Mouse (Mus musculus): Measurements from ENCODE around the gene Dnajc17. TPM values are rescaled to one million over a fixed set of nuclear protein-coding genes. Genes with fewer than 3 reads are reported as not detected.

Dnajc17 gene
- polyA plus RNA-seq, 1 experiment from 2014 or later = 19.4 TPM

DNA sequence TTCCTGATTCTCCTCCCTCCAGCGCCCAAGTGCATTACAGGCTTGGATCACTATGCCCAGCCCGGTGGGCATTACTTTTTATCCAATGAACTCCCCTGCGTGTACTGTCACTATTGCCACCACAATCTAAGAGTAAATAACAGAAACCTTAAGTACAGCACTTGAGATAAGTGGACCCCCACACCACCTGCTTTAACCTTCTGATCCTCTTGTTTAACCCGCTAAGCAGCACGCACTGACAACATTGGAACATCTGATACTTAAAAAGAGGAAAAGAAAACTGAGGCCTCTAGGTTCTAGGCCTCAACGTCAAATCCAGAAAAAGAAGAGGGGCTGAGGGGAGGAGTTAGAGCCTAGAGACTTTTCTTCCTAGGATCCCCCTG is 643 bp downstream of the Dnajc17 start:
- peaks cover 3% of the 10 kb centered on the region; the same call in 1 of the 2 replicates for H3K4me1 ChIP-seq (ENCODE audit: control insufficient read depth, insufficient read depth, low read length)
- no peak for DNase-seq (ENCODE audit: low spot score)
- peak overlapping the region; percentile 66 for H3K4me3 ChIP-seq (ENCODE audit: low read depth, low read length)
- H3K36me3 ChIP-seq (ENCODE audit: control insufficient read depth, insufficient read depth, low read length) = peaks cover 11% of the 10 kb centered on the region
- H3K27ac ChIP-seq (ENCODE audit: low read depth, low read length) = peak overlapping the region; percentile 49; the same call in 1 of the 2 replicates
- H3K9ac ChIP-seq (ENCODE audit: low read length) = peak overlapping the region; percentile 65
- no peak for ATAC-seq (ENCODE audit: insufficient read depth, low FRiP score, low TSS enrichment)
- no peaks in the 10 kb centered on the region for H3K9me3 ChIP-seq (ENCODE audit: control insufficient read depth, low read length)
- H3K27me3 ChIP-seq (ENCODE audit: control insufficient read depth, insufficient read depth, low read length) = no peaks in the 10 kb centered on the region
- peak overlapping the region; percentile 56 for H3K4me2 ChIP-seq (ENCODE audit: low read depth)
- 28% methylated on average over 6 of the region's 6 CpGs for WGBS

DNA sequence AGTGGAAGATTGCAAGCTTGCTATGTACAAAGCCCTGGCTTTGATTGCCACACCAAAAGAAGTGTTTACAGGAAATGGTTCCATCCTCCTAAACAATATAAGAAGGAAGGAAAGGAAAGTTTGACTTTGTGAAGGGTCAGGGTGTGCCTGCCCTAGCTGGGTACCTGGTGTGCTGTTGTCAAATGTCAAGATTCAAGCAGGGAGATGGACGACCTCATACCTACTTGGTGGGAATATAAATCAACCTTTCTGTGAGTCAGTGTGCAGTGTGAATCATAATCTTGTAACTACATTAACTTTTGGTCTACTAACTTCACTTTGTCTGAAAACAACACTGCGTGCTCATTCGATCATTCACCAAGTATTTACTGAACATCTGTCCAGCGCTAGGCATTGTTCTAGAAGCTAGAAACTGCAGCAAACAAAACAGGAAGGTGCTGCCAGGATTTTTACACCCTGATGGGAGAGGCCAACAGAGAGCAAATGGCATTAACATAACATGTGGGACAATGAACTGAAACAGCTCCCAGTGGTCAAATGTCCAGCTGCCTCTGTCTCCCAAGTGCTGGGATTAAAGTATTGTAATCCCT is 4.6 kb downstream of the Dnajc17 start:
- no peak for DNase-seq (ENCODE audit: low spot score)
- H3K36me3 ChIP-seq (ENCODE audit: control insufficient read depth, insufficient read depth, low read length) = no peaks in the 10 kb centered on the region
- H3K27me3 ChIP-seq (ENCODE audit: control insufficient read depth, insufficient read depth, low read length) = no peaks in the 10 kb centered on the region
- ATAC-seq (ENCODE audit: insufficient read depth, low FRiP score, low TSS enrichment) = no peak
- H3K9ac ChIP-seq (ENCODE audit: low read length) = no peak overlapping the region
- no peak overlapping the region for H3K4me3 ChIP-seq (ENCODE audit: low read depth, low read length)
- WGBS = 67% methylated on average over 4 of the region's 4 CpGs
- no peak overlapping the region for H3K4me2 ChIP-seq (ENCODE audit: low read depth)
- peaks cover 3% of the 10 kb centered on the region; the same call in 1 of the 2 replicates for H3K4me1 ChIP-seq (ENCODE audit: control insufficient read depth, insufficient read depth, low read length)
- no peaks in the 10 kb centered on the region for H3K9me3 ChIP-seq (ENCODE audit: control insufficient read depth, low read length)
- H3K27ac ChIP-seq (ENCODE audit: low read depth, low read length) = no peak overlapping the region

DNA sequence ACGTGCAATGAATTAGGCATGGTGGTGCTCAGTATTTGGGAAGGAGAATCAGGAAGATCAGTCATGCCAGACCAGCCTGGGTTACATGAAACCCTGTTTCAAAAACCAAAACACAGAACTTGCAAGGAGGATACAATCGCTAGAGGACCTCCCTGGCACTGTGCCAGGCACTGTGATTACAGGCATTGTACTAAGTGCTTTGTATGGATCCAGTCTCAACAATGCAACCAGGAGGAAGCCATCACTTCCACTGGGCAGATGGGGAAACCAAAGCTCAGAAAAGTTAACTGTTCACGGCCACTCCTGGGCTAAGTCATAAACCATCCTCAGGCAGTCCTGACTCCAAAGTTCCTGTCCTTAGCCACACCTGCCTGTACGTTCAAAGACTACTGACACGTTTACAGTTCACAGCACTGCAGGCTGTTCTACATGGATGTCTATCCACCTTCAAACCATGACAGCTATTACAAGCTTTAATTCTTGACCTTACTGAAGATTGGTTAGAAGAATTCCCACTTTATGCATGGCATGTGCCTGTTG is 5.6 kb downstream of the Dnajc17 start:
- no peak for ATAC-seq (ENCODE audit: insufficient read depth, low FRiP score, low TSS enrichment)
- H3K9me3 ChIP-seq (ENCODE audit: control insufficient read depth, low read length) = no peaks in the 10 kb centered on the region
- no peak overlapping the region for H3K27ac ChIP-seq (ENCODE audit: low read depth, low read length)

DNA sequence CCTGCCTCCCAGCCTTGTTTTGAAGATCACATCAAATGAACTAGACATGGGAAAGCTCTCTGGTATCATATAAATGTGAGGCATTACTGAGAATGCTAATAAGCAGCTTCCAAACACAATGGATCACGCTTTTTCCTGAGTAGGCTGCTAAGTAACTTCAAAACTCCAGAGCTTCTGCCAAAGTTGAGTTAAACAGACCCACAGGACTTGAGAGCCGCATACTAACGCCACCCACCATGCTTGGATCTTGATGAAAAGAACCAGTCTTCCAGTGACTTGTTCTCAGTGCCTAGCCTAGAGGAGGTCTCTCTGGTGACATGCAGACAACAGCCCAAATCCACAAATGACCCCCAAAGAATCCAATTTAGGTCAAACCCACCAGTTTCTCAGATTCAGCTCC is 9.7 kb downstream of the Dnajc17 start:
- Histone ChIP-seq H3K4me2 (ENCODE audit: low read depth) (no peak overlapping the region), H3K4me1 (ENCODE audit: control insufficient read depth, insufficient read depth, low read length) (no peaks in the 10 kb centered on the region), H3K9me3 (ENCODE audit: control insufficient read depth, low read length) (no peaks in the 10 kb centered on the region), H3K36me3 (ENCODE audit: control insufficient read depth, insufficient read depth, low read length) (no peaks in the 10 kb centered on the region), H3K4me3 (ENCODE audit: low read depth, low read length) (no peak overlapping the region), H3K9ac (ENCODE audit: low read length) (no peak overlapping the region), H3K27me3 (ENCODE audit: control insufficient read depth, insufficient read depth, low read length) (no peaks in the 10 kb centered on the region), H3K27ac (ENCODE audit: low read depth, low read length) (no peak overlapping the region)
- ATAC-seq (ENCODE audit: insufficient read depth, low FRiP score, low TSS enrichment) (no peak), DNase-seq (ENCODE audit: low spot score) (no peak)
- 79% methylated on average over 3 of the region's 3 CpGs for WGBS

More for the DNA sequence above, 5.6 kb downstream of the Dnajc17 start:
- Histone ChIP-seq H3K4me1 (ENCODE audit: control insufficient read depth, insufficient read depth, low read length) (peaks cover 3% of the 10 kb centered on the region; the same call in 1 of the 2 replicates), H3K36me3 (ENCODE audit: control insufficient read depth, insufficient read depth, low read length) (no peaks in the 10 kb centered on the region), H3K4me3 (ENCODE audit: low read depth, low read length) (no peak overlapping the region), H3K9ac (ENCODE audit: low read length) (no peak overlapping the region), H3K27me3 (ENCODE audit: control insufficient read depth, insufficient read depth, low read length) (no peaks in the 10 kb centered on the region), H3K4me2 (ENCODE audit: low read depth) (no peak overlapping the region)
- WGBS = 66% methylated on average over 5 of the region's 5 CpGs
- peak; percentile 17 for DNase-seq (ENCODE audit: low spot score)

DNA sequence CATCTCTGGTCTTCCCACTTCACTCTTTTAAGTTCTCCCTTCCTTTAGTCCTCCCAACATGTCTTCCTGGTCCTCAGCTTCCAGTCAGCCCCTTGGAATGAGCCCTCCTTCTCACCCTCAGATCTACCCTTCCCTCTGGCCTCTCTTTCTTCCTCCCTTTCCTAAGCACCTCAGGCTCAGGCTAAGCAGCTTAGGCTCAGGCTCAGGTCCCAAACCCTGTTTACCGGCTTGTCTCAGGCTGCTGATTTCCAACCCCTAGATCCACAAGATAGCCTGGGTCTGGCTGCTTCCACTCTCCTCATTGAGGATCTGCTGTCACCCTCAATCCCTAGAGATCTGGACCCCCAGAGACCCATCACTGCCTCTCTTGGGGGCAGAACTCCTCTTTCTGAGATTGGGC is 10.5 kb downstream of the Dnajc17 start:
- ATAC-seq (ENCODE audit: insufficient read depth, low FRiP score, low TSS enrichment) (no peak), DNase-seq (ENCODE audit: low spot score) (no peak)
- Histone ChIP-seq H3K36me3 (ENCODE audit: control insufficient read depth, insufficient read depth, low read length) (no peaks in the 10 kb centered on the region), H3K4me2 (ENCODE audit: low read depth) (no peak overlapping the region), H3K27me3 (ENCODE audit: control insufficient read depth, insufficient read depth, low read length) (no peaks in the 10 kb centered on the region), H3K9ac (ENCODE audit: low read length) (no peak overlapping the region), H3K9me3 (ENCODE audit: control insufficient read depth, low read length) (no peaks in the 10 kb centered on the region), H3K4me1 (ENCODE audit: control insufficient read depth, insufficient read depth, low read length) (no peaks in the 10 kb centered on the region), H3K27ac (ENCODE audit: low read depth, low read length) (no peak overlapping the region), H3K4me3 (ENCODE audit: low read depth, low read length) (no peak overlapping the region)
- 80% methylated on average over 1 of the region's 1 CpGs for WGBS

DNA sequence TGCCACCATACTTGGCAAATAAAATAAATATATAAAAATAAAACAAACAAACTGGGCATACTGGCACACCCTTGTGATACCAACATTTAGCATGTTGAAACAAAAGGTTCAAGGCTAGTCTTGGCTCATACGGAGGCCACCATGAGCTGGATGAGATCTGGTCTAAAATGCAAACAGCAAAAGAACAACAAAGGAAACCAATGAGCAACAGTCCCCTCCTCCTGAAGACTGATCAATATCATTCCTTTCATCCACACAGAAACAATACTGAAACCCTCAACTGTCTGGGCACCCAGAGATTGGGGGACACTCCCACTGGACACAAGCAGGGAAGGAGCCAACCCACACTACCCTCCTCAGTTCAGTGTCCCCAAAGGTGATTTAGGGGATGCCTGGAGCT is 11.1 kb downstream of the Dnajc17 start:
- DNase-seq (ENCODE audit: low spot score) (no peak), ATAC-seq (ENCODE audit: insufficient read depth, low FRiP score, low TSS enrichment) (no peak)
- Histone ChIP-seq H3K9ac (ENCODE audit: low read length) (no peak overlapping the region), H3K4me2 (ENCODE audit: low read depth) (no peak overlapping the region), H3K27me3 (ENCODE audit: control insufficient read depth, insufficient read depth, low read length) (no peaks in the 10 kb centered on the region), H3K9me3 (ENCODE audit: control insufficient read depth, low read length) (no peaks in the 10 kb centered on the region), H3K4me3 (ENCODE audit: low read depth, low read length) (no peak overlapping the region), H3K27ac (ENCODE audit: low read depth, low read length) (no peak overlapping the region), H3K36me3 (ENCODE audit: control insufficient read depth, insufficient read depth, low read length) (no peaks in the 10 kb centered on the region), H3K4me1 (ENCODE audit: control insufficient read depth, insufficient read depth, low read length) (no peaks in the 10 kb centered on the region)
- WGBS = 76% methylated on average over 1 of the region's 1 CpGs

DNA sequence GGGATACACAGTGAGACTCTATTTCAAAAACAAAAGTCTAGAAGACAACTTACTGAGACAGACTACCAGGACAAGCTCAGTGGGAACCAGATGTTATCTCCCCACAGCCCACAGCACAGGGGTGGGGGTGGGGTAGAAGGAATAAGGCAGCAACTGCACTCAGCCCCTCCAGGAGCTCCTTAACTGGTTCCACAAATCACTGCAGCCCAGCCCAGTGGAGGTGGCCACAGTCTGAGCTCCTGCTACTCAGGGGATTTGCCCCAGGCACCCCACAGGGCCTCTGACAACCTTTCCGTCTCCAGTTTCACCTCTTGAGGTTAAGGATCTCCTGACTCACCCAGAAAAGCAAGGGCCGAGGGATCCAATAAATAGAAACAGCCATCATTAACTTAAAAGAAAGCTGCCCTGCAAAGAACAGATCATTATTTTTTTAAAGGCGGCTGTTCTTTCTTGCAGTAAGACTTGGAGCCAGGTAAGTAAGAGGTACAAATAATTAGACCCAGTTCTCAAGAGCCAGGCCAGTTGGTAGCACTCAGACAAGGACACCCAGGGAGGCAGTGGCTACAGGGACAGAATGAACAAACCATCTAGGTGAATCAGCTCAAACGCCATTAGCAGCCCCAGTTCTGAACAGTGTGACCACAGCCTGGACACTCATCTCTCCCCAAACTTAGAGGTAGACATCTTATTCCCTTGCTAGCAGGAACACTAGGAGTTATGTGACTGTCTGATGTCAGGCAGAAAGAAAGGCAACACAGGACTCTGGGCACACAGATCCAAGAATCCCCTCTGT is 12.1 kb downstream of the Dnajc17 start:
- H3K9me3 ChIP-seq (ENCODE audit: control insufficient read depth, low read length) = no peaks in the 10 kb centered on the region
- 29% methylated on average over 4 of the region's 4 CpGs for WGBS

DNA sequence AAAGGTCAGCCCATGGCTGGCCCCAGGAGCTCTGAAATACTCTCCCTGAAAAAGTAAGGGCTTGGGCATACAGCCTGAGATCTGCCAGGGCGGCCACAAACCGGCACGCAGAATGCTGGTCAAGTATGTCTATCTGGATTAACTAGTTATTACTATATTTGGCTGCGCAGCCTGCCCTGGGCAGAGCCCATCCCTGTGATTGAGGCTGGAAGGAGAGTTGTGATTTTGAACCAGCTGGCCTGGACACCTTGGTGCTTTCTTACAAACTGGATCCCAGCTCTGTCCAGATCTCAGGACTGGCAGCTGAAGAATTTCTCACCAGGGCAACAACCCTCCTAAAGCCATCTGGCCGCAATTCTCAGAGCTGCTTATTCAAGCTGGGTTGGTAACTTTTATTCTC is 14.5 kb downstream of the Dnajc17 start:
- 83% methylated on average over 5 of the region's 5 CpGs for WGBS
- Histone ChIP-seq H3K4me3 (ENCODE audit: low read depth, low read length) (no peak overlapping the region), H3K9me3 (ENCODE audit: control insufficient read depth, low read length) (no peaks in the 10 kb centered on the region), H3K36me3 (ENCODE audit: control insufficient read depth, insufficient read depth, low read length) (no peaks in the 10 kb centered on the region), H3K27me3 (ENCODE audit: control insufficient read depth, insufficient read depth, low read length) (no peaks in the 10 kb centered on the region), H3K4me2 (ENCODE audit: low read depth) (no peak overlapping the region), H3K27ac (ENCODE audit: low read depth, low read length) (no peak overlapping the region), H3K4me1 (ENCODE audit: control insufficient read depth, insufficient read depth, low read length) (no peaks in the 10 kb centered on the region), H3K9ac (ENCODE audit: low read length) (no peak overlapping the region)
- DNase-seq (ENCODE audit: low spot score) (no peak), ATAC-seq (ENCODE audit: insufficient read depth, low FRiP score, low TSS enrichment) (no peak)

More for the DNA sequence above, 12.1 kb downstream of the Dnajc17 start:
- Histone ChIP-seq H3K27ac (ENCODE audit: low read depth, low read length) (no peak overlapping the region), H3K9ac (ENCODE audit: low read length) (no peak overlapping the region), H3K4me2 (ENCODE audit: low read depth) (no peak overlapping the region), H3K4me3 (ENCODE audit: low read depth, low read length) (no peak overlapping the region), H3K4me1 (ENCODE audit: control insufficient read depth, insufficient read depth, low read length) (no peaks in the 10 kb centered on the region), H3K36me3 (ENCODE audit: control insufficient read depth, insufficient read depth, low read length) (no peaks in the 10 kb centered on the region), H3K27me3 (ENCODE audit: control insufficient read depth, insufficient read depth, low read length) (no peaks in the 10 kb centered on the region)
- ATAC-seq (ENCODE audit: insufficient read depth, low FRiP score, low TSS enrichment) = no peak
- no peak for DNase-seq (ENCODE audit: low spot score)

DNA sequence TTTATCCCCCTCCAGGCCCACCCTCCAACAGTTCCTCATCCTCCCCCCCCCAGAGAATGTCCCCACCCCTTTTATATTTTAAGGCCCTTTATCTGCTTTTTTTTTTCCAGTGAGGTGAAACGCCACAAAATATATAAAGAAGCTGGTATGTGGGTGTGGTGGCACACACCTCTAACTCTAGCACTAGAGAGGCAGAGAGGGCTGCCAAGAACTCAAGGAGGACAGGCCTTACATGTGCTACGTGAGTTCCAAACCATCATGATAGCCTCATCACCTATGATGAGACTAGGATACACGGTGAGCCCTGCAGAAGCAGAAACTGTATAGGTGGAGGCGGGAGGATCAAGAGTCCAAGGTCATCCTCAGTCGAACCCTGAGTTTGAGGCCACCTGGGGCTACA is 17.6 kb downstream of the Dnajc17 start:
- H3K4me3 ChIP-seq (ENCODE audit: low read depth, low read length) = no peak overlapping the region
- H3K4me1 ChIP-seq (ENCODE audit: control insufficient read depth, insufficient read depth, low read length) = no peaks in the 10 kb centered on the region
- DNase-seq (ENCODE audit: low spot score) (no peak), ATAC-seq (ENCODE audit: insufficient read depth, low FRiP score, low TSS enrichment) (no peak)
- no peak overlapping the region for H3K4me2 ChIP-seq (ENCODE audit: low read depth)
- WGBS = 88% methylated on average over 5 of the region's 5 CpGs
- H3K27ac ChIP-seq (ENCODE audit: low read depth, low read length) = no peak overlapping the region
- H3K27me3 ChIP-seq (ENCODE audit: control insufficient read depth, insufficient read depth, low read length) = no peaks in the 10 kb centered on the region
- H3K9ac ChIP-seq (ENCODE audit: low read length) = no peak overlapping the region
- H3K9me3 ChIP-seq (ENCODE audit: control insufficient read depth, low read length) = no peaks in the 10 kb centered on the region
- no peaks in the 10 kb centered on the region for H3K36me3 ChIP-seq (ENCODE audit: control insufficient read depth, insufficient read depth, low read length)
